Mouse (Mus musculus): ENCODE data around the gene Hand1. TPM values are rescaled to one million over a fixed set of nuclear protein-coding genes. Genes with fewer than 3 reads are reported as not detected.
A peak's percentile ranks its signal among the peaks of the same experiment; 100 is the strongest.
"Not testable (repeated sequence)": the region's sequence is repeated elsewhere in the genome, so short reads cannot be mapped to it uniquely, and the experiment has no call there.

The Hand1 gene
- polyA plus RNA-seq, 2 experiments = 1.6 to 2.2 TPM

GRCm38 (mm10) chr11:57828955-57829870 lies 3.4 kb downstream of the Hand1 start:
- Histone ChIP-seq H3K27me3 (ENCODE audit: control insufficient read depth, insufficient read depth, low read length) (peaks cover 78% of the 10 kb centered on the region), H3K4me3 (replicated peaks; ENCODE audit: low read length) (peak overlapping the region; percentile 38), H3K4me1 (ENCODE audit: control insufficient read depth, insufficient read depth, low read length) (peaks cover 40% of the 10 kb centered on the region), H3K27ac (replicated peaks; ENCODE audit: low read depth, low read length) (no peak overlapping the region), H3K9me3 (ENCODE audit: control insufficient read depth, low read length) (no peaks in the 10 kb centered on the region), H3K4me2 (replicated peaks; ENCODE audit: low read depth, low read length, severe bottlenecking) (peak overlapping the region; percentile 72), H3K36me3 (ENCODE audit: control insufficient read depth, insufficient read depth, low read length) (no peaks in the 10 kb centered on the region), H3K9ac (ENCODE audit: low read depth, low read length, severe bottlenecking) (0 out of 2 replicates have a peak overlapping the region, but pooled peaks have one; percentile 21)
- ATAC-seq (ENCODE audit: low FRiP score, low read depth) (no peak), DNase-seq (ENCODE audit: low spot score) (no peak)
- 5% methylated on average over 53 of the region's 53 CpGs for WGBS
- no peak for TF ChIP-seq POLR2A (IDR thresholded peaks at IDR 0.05; ENCODE audit: borderline replicate concordance, extremely low read depth, insufficient read depth, insufficient read length)

DNA sequence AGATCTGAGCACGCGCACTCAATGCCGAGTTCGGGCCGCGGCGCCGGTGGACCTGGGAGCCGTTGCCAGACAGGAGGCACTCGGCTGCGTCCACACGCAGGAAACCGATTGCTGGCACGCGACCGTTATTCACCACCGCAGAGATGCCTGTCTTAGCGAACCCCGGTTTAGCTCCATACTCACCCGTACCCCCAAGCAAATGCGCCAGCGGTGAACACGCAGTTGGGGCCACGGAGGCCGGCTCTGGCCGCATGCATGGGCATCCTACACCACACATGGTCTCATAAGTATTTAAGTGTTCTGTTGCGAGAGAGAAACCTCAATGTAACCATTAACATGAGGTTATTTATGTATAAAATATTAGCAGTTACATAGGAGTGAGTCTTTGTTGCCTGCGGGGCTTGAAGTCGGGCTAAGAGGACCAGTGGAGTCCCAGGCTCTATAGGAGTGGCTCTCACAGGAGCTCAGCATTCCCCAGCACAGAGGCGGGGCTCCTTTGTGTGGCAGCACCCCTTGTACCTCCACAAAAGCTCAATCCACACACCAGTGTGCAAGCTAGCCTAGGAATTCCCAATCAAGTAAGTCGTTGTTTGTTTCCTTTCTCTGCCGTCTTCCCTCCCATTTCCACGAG lies 4.6 kb downstream of the Hand1 start:
- Histone ChIP-seq H3K27me3 (ENCODE audit: control insufficient read depth, insufficient read depth, low read length) (peaks cover 69% of the 10 kb centered on the region), H3K4me2 (replicated peaks; ENCODE audit: low read depth, low read length, severe bottlenecking) (peak overlapping the region; percentile 72), H3K9me3 (ENCODE audit: control insufficient read depth, low read length) (no peaks in the 10 kb centered on the region), H3K4me1 (ENCODE audit: control insufficient read depth, insufficient read depth, low read length) (peaks cover 38% of the 10 kb centered on the region), H3K9ac (ENCODE audit: low read depth, low read length, severe bottlenecking) (peak overlapping the region; percentile 45), H3K27ac (replicated peaks; ENCODE audit: low read depth, low read length) (no peak overlapping the region), H3K36me3 (ENCODE audit: control insufficient read depth, insufficient read depth, low read length) (no peaks in the 10 kb centered on the region), H3K4me3 (replicated peaks; ENCODE audit: low read length) (peak overlapping the region; percentile 38)
- 1% methylated on average over 32 of the region's 33 CpGs for WGBS
- ATAC-seq (ENCODE audit: low FRiP score, low read depth) = no peak
- no peak for DNase-seq (ENCODE audit: low spot score)
- TF ChIP-seq POLR2A (IDR thresholded peaks at IDR 0.05; ENCODE audit: borderline replicate concordance, extremely low read depth, insufficient read depth, insufficient read length) = no peak

DNA sequence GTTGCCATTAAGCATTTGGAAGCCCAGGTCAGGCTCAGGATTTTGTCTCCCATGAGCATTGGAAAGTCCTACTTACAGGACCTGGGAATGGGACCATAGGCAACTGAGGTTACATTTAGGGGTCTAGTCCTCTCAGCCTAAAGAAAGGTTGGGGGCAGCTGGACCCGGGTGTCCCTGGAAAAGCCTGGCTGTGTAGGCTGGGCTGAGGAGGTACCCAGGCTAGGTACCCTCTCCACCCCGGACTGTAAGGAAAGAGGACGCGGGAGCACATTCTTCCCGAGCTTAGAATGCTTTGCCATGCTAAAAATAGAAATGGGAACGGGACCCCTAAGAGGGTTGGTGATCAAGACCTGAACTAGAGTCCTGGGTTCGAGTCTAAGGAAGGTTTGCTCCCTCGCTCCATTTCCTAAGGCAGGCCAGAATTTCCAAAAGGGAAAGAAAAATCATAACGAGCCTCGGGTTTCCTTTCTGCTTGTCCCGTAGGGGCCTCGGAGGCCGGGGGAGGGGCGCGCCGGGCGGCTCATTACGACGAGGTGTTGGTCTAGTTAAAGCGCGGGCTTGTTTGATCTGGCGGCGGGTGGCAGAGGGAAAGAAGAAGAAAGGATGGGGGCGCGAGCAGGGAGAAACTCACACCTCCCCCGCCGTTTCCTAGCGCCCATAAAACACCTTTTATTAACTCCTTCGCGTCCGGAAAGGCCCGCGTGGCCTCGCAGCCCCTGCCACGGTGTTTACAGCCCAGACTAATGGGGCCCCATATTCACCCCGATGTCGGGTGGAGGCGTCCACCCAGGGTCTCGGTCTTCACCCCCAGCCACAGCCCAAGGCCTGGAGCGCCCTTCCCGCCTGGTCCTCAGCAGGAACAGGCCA lies 5.3 kb downstream of the Hand1 start:
- ATAC-seq (ENCODE audit: low FRiP score, low read depth) = peak; percentile 34
- Histone ChIP-seq H3K4me1 (ENCODE audit: control insufficient read depth, insufficient read depth, low read length) (peaks cover 31% of the 10 kb centered on the region), H3K9me3 (ENCODE audit: control insufficient read depth, low read length) (no peaks in the 10 kb centered on the region), H3K27me3 (ENCODE audit: control insufficient read depth, insufficient read depth, low read length) (peaks cover 61% of the 10 kb centered on the region), H3K4me3 (replicated peaks; ENCODE audit: low read length) (peak overlapping the region; percentile 38), H3K36me3 (ENCODE audit: control insufficient read depth, insufficient read depth, low read length) (no peaks in the 10 kb centered on the region), H3K27ac (replicated peaks; ENCODE audit: low read depth, low read length) (no peak overlapping the region), H3K9ac (ENCODE audit: low read depth, low read length, severe bottlenecking) (peak overlapping the region; percentile 45), H3K4me2 (replicated peaks; ENCODE audit: low read depth, low read length, severe bottlenecking) (peak overlapping the region; percentile 72)
- TF ChIP-seq POLR2A (IDR thresholded peaks at IDR 0.05; ENCODE audit: borderline replicate concordance, extremely low read depth, insufficient read depth, insufficient read length) = no peak
- DNase-seq (ENCODE audit: low spot score) = peak; percentile 38
- 3% methylated on average over 41 of the region's 41 CpGs for WGBS

DNA sequence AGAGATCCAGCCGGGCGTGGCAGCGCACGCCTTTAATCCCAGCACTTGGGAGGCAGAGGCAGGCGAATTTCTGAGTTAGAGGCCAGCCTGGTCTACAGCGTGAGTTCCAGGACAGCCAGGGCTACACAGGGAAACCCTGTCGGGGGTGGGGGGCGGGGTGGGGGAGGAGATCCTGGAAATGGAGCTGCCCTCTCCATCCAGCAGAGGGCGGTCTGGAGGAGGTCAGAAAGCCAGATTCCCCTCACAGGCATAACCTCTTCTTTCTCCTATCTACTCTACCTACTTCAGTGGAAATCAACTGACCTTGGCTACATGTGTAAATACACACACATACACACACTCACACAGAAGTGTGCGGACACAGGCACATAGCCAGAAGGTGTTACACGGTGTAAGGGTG lies 7.4 kb downstream of the Hand1 start:
- not testable (repeated sequence) for H3K9ac ChIP-seq (ENCODE audit: low read depth, low read length, severe bottlenecking); H3K4me2 ChIP-seq (replicated peaks; ENCODE audit: low read depth, low read length, severe bottlenecking); H3K4me3 ChIP-seq (replicated peaks; ENCODE audit: low read length); ATAC-seq (ENCODE audit: low FRiP score, low read depth); H3K27ac ChIP-seq (replicated peaks; ENCODE audit: low read depth, low read length); H3K36me3 ChIP-seq (ENCODE audit: control insufficient read depth, insufficient read depth, low read length); DNase-seq (ENCODE audit: low spot score); H3K9me3 ChIP-seq (ENCODE audit: control insufficient read depth, low read length)
- 55% methylated on average over 11 of the region's 11 CpGs for WGBS
- Histone ChIP-seq H3K4me1 (ENCODE audit: control insufficient read depth, insufficient read depth, low read length) (peaks cover 31% of the 10 kb centered on the region), H3K27me3 (ENCODE audit: control insufficient read depth, insufficient read depth, low read length) (peaks cover 41% of the 10 kb centered on the region)

- H3K36me3 ChIP-seq (ENCODE audit: control insufficient read depth, insufficient read depth, low read length) = no peaks in the 10 kb centered on the region
- DNase-seq (ENCODE audit: low spot score) = no peak
- H3K4me2 ChIP-seq (replicated peaks; ENCODE audit: low read depth, low read length, severe bottlenecking) = no peak overlapping the region
- 61% methylated on average over 7 of the region's 7 CpGs for WGBS
- H3K9me3 ChIP-seq (ENCODE audit: control insufficient read depth, low read length) = no peaks in the 10 kb centered on the region
- no peak overlapping the region for H3K27ac ChIP-seq (replicated peaks; ENCODE audit: low read depth, low read length)
- TF ChIP-seq POLR2A (IDR thresholded peaks at IDR 0.05; ENCODE audit: borderline replicate concordance, extremely low read depth, insufficient read depth, insufficient read length) = no peak
- H3K4me3 ChIP-seq (replicated peaks; ENCODE audit: low read length) = no peak overlapping the region
- H3K27me3 ChIP-seq (ENCODE audit: control insufficient read depth, insufficient read depth, low read length) = peaks cover 26% of the 10 kb centered on the region
- ATAC-seq (ENCODE audit: low FRiP score, low read depth) = no peak
- H3K4me1 ChIP-seq (ENCODE audit: control insufficient read depth, insufficient read depth, low read length) = peaks cover 26% of the 10 kb centered on the region
- H3K9ac ChIP-seq (ENCODE audit: low read depth, low read length, severe bottlenecking) = no peak overlapping the region
Observed at GRCm38 (mm10) chr11:57823714-57824113, 8.9 kb downstream of the Hand1 start.

DNA sequence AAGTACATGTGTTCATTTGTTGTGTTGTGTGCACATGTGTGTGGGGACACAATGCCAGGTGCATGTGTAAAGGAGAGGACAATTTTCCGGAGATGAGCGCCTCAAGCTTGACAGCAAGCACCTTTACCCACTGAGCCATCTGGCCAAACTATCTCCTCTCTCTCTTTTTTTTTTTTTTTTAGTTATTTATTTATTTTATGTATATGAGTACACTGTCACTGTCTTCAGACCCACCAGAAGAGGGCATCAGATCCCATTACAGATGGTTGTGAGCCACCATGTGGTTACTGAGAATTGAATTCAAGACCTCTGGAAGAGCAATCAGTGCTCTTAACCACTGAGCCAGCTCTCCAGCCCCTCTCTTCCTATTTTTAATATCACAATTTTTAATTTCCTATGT lies 9.5 kb downstream of the Hand1 start:
- peaks cover 22% of the 10 kb centered on the region for H3K4me1 ChIP-seq (ENCODE audit: control insufficient read depth, insufficient read depth, low read length)
- not testable (repeated sequence) for H3K4me3 ChIP-seq (replicated peaks; ENCODE audit: low read length); ATAC-seq (ENCODE audit: low FRiP score, low read depth); DNase-seq (ENCODE audit: low spot score); H3K9ac ChIP-seq (ENCODE audit: low read depth, low read length, severe bottlenecking); H3K27ac ChIP-seq (replicated peaks; ENCODE audit: low read depth, low read length); H3K9me3 ChIP-seq (ENCODE audit: control insufficient read depth, low read length); H3K4me2 ChIP-seq (replicated peaks; ENCODE audit: low read depth, low read length, severe bottlenecking); H3K36me3 ChIP-seq (ENCODE audit: control insufficient read depth, insufficient read depth, low read length)
- peaks cover 21% of the 10 kb centered on the region for H3K27me3 ChIP-seq (ENCODE audit: control insufficient read depth, insufficient read depth, low read length)
- 98% methylated on average over 2 of the region's 2 CpGs for WGBS

All from limb, embryonic 14.5 days (tissue).